Mouse (Mus musculus) hindbrain, embryonic 13.5 days (tissue): ENCODE measurements around the gene Insyn1. TPM values are rescaled to one million over a fixed set of nuclear protein-coding genes. Genes with fewer than 3 reads are reported as not detected.

ENCODE experiments used
- ATAC-seq: fragments of 200-750 bp; cut with Nextera tagmentation; 2 replicates; pipeline ENCODE4 v1.8.0; 2017; ENCODE audit warnings: moderate TSS enrichment; ENCODE audit not compliant: low FRiP score
- H3K27ac ChIP-seq: fragments of 300-500 bp; sonication (generic); 2 replicates; pipeline ENCODE4 v1.5.1; 2015; ENCODE audit warnings: inconsistent platforms, mild to moderate bottlenecking, moderate library complexity
- H3K27me3 ChIP-seq: fragments of 300-500 bp; sonication (generic); 2 replicates; pipeline ENCODE4 v1.6.1; 2015; ENCODE audit warnings: mild to moderate bottlenecking, inconsistent platforms
- H3K36me3 ChIP-seq: fragments of 300-500 bp; sonication (generic); 2 replicates; pipeline ENCODE4 v1.6.1; 2015; ENCODE audit warnings: mild to moderate bottlenecking, inconsistent platforms
- H3K4me1 ChIP-seq: fragments of 300-500 bp; sonication (generic); replicated peaks from 2 replicates; pipeline ENCODE4 v1.6.1; 2015; ENCODE audit warnings: inconsistent platforms
- H3K4me2 ChIP-seq: fragments of 300-500 bp; sonication (generic); 2 replicates; pipeline ENCODE4 v1.6.1; 2015; ENCODE audit warnings: inconsistent platforms, mild to moderate bottlenecking, moderate library complexity
- H3K4me3 ChIP-seq: fragments of 300-500 bp; sonication (generic); 2 replicates; pipeline ENCODE4 v1.5.1; 2015; ENCODE audit warnings: mild to moderate bottlenecking, inconsistent platforms
- H3K9ac ChIP-seq: fragments of 300-500 bp; sonication (generic); 2 replicates; pipeline ENCODE4 v1.6.1; 2015; ENCODE audit warnings: mild to moderate bottlenecking, inconsistent platforms
- H3K9me3 ChIP-seq: fragments of 300-500 bp; sonication (generic); 2 replicates; pipeline ENCODE4 v1.6.1; 2016; ENCODE audit warnings: inconsistent platforms
- WGBS: fragments of 180-500 bp; shearing (Covaris S2); methylation state at CpG from one replicate; pipeline ENCODE4 v1.1.7; 2015; 5-methylcytosine and 5-hydroxymethylcytosine counted together
- polyA plus RNA-seq: library from polyadenylated mRNA; unstranded; fragments of >200 nt; fragmentation: Nextera tagmentation; extraction: Ambion mirVana; gene quantifications from 2 replicates; pipeline ENCODE4 v1.2.1, GENCODE M21; 2015

Insyn1 gene
- polyA plus RNA-seq, 1 experiment from 2014 or later, result 6.8 TPM

- peaks cover 38% of the 10 kb centered on the region for H3K4me1 ChIP-seq
- H3K9me3 ChIP-seq, result no peaks in the 10 kb centered on the region
- no peak overlapping the region for H3K4me3 ChIP-seq
- no peaks in the 10 kb centered on the region for H3K27me3 ChIP-seq
- H3K27ac ChIP-seq, result 0 out of 2 replicates have a peak overlapping the region, but pooled peaks have one; percentile 66
- no peak for ATAC-seq
- H3K36me3 ChIP-seq, result no peaks in the 10 kb centered on the region
- H3K4me2 ChIP-seq, result no peak overlapping the region
- no peak overlapping the region for H3K9ac ChIP-seq
- 36% methylated on average over 3 of the region's 3 CpGs for WGBS
Measured at GRCm38 (mm10) chr9:58454886-58455285, 33.5 kb upstream of the Insyn1 start.

- peak; percentile 49; the same call in 1 of the 2 replicates for ATAC-seq
- Histone ChIP-seq H3K9ac (no peak overlapping the region), H3K4me2 (peak overlapping the region; percentile 6; the same call in 1 of the 2 replicates), H3K4me3 (no peak overlapping the region), H3K9me3 (no peaks in the 10 kb centered on the region), H3K27ac (peak overlapping the region; percentile 67), H3K27me3 (no peaks in the 10 kb centered on the region), H3K4me1 (peaks cover 37% of the 10 kb centered on the region), H3K36me3 (no peaks in the 10 kb centered on the region)
- WGBS, result 3% methylated on average over 13 of the region's 13 CpGs
Measured at GRCm38 (mm10) chr9:58455798-58456197, 32.6 kb upstream of the Insyn1 start.

DNA sequence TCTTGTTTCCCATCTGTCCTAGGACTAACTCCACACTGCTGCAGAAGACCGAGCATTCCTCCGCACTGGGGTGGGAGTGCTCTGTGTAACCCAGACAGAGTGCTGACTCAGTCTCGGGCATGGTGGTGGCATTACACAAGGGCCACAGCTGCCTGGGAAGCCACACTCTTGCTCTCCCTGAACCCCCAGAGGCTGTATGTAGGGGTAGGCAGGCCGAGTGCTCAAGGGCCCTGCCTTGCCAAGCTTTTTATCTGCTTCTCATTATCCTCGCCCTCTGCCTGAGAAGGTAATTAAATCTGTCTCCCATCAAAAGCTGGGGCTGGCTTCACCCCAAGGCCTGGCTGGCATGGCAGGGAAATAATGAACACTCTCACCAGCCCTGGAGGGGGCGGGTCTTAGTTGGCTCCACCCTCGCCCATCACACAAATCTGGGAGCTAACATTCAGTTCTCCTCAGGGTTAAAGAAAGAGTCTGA, 30.9 kb upstream of the Insyn1 start:
- Histone ChIP-seq H3K4me1 (peaks cover 37% of the 10 kb centered on the region), H3K9ac (no peak overlapping the region), H3K27me3 (no peaks in the 10 kb centered on the region), H3K9me3 (no peaks in the 10 kb centered on the region), H3K36me3 (no peaks in the 10 kb centered on the region), H3K4me3 (no peak overlapping the region), H3K27ac (peak overlapping the region; percentile 69), H3K4me2 (no peak overlapping the region)
- peak; percentile 80 for ATAC-seq
- 46% methylated on average over 7 of the region's 7 CpGs for WGBS

GRCm38 (mm10) chr9:58458341-58458740, 30.1 kb upstream of the Insyn1 start:
- Histone ChIP-seq H3K36me3 (no peaks in the 10 kb centered on the region), H3K4me1 (peaks cover 37% of the 10 kb centered on the region), H3K27ac (peak overlapping the region; percentile 69; the same call in 1 of the 2 replicates), H3K9me3 (no peaks in the 10 kb centered on the region), H3K4me3 (no peak overlapping the region), H3K9ac (no peak overlapping the region), H3K4me2 (no peak overlapping the region), H3K27me3 (no peaks in the 10 kb centered on the region)
- ATAC-seq, result no peak
- 75% methylated on average over 3 of the region's 3 CpGs for WGBS

GRCm38 (mm10) chr9:58458856-58459553, 29.4 kb upstream of the Insyn1 start:
- Histone ChIP-seq H3K9ac (no peak overlapping the region), H3K27ac (no peak overlapping the region), H3K36me3 (no peaks in the 10 kb centered on the region), H3K27me3 (no peaks in the 10 kb centered on the region), H3K4me2 (no peak overlapping the region), H3K4me1 (peaks cover 37% of the 10 kb centered on the region), H3K9me3 (no peaks in the 10 kb centered on the region), H3K4me3 (no peak overlapping the region)
- 85% methylated on average over 6 of the region's 6 CpGs for WGBS
- no peak for ATAC-seq

- Histone ChIP-seq H3K36me3 (no peaks in the 10 kb centered on the region), H3K4me2 (no peak overlapping the region), H3K27ac (no peak overlapping the region), H3K9me3 (no peaks in the 10 kb centered on the region), H3K27me3 (0 out of 2 replicates have a peak, but pooled peaks cover 2% of the 10 kb centered on the region), H3K4me1 (peaks cover 15% of the 10 kb centered on the region), H3K9ac (no peak overlapping the region), H3K4me3 (no peak overlapping the region)
- ATAC-seq, result no peak
- 58% methylated on average over 5 of the region's 5 CpGs for WGBS
Measured at GRCm38 (mm10) chr9:58467345-58468025, 20.9 kb upstream of the Insyn1 start.

DNA sequence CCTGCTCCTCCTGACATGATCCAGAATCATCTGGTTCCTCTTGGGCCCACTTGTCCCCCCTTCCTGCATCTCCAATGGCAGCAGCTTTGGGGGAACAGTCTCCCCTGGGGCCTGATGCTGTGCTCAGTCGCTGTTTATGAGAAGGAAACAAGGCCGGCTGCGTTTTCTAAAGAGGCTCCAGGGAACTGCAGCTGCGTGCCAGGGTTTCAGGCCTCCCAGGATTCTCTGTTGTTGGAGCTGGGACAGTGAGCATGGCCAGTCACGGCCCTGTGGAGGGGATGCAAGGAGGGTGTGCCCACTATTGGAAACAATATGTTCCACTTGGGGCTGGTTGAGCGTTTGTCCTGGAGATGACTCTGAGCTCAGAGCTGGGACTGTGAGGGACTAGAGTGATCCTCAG, 17.9 kb upstream of the Insyn1 start:
- no peak overlapping the region for H3K4me3 ChIP-seq
- no peak overlapping the region for H3K4me2 ChIP-seq
- no peak overlapping the region for H3K9ac ChIP-seq
- no peaks in the 10 kb centered on the region for H3K9me3 ChIP-seq
- H3K27me3 ChIP-seq, result peaks cover 2% of the 10 kb centered on the region; the same call in 1 of the 2 replicates
- no peak for ATAC-seq
- WGBS, result 40% methylated on average over 6 of the region's 6 CpGs
- H3K27ac ChIP-seq, result no peak overlapping the region; the same call in 1 of the 2 replicates
- H3K36me3 ChIP-seq, result no peaks in the 10 kb centered on the region
- H3K4me1 ChIP-seq, result peaks cover 23% of the 10 kb centered on the region

- H3K4me2 ChIP-seq, result no peak overlapping the region
- no peak overlapping the region for H3K4me3 ChIP-seq
- no peak overlapping the region for H3K9ac ChIP-seq
- peaks cover 16% of the 10 kb centered on the region for H3K4me1 ChIP-seq
- WGBS, result 80% methylated on average over 8 of the region's 8 CpGs
- peaks cover 2% of the 10 kb centered on the region; the same call in 1 of the 2 replicates for H3K27me3 ChIP-seq
- H3K27ac ChIP-seq, result no peak overlapping the region
- no peak for ATAC-seq
- no peaks in the 10 kb centered on the region for H3K9me3 ChIP-seq
- no peaks in the 10 kb centered on the region for H3K36me3 ChIP-seq
Measured at GRCm38 (mm10) chr9:58473211-58473815, 15.1 kb upstream of the Insyn1 start.

- no peaks in the 10 kb centered on the region for H3K9me3 ChIP-seq
- H3K36me3 ChIP-seq, result peaks cover 1% of the 10 kb centered on the region
- ATAC-seq, result no peak
- no peak overlapping the region for H3K9ac ChIP-seq
- H3K27ac ChIP-seq, result no peak overlapping the region
- WGBS, result 18% methylated on average over 3 of the region's 3 CpGs
- 0 out of 2 replicates have a peak overlapping the region, but pooled peaks have one; percentile 91 for H3K4me2 ChIP-seq
- H3K4me1 ChIP-seq, result peaks cover 41% of the 10 kb centered on the region
- H3K4me3 ChIP-seq, result no peak overlapping the region
- H3K27me3 ChIP-seq, result peaks cover 48% of the 10 kb centered on the region
Measured at GRCm38 (mm10) chr9:58487076-58487475, 1.3 kb upstream of the Insyn1 start.

DNA sequence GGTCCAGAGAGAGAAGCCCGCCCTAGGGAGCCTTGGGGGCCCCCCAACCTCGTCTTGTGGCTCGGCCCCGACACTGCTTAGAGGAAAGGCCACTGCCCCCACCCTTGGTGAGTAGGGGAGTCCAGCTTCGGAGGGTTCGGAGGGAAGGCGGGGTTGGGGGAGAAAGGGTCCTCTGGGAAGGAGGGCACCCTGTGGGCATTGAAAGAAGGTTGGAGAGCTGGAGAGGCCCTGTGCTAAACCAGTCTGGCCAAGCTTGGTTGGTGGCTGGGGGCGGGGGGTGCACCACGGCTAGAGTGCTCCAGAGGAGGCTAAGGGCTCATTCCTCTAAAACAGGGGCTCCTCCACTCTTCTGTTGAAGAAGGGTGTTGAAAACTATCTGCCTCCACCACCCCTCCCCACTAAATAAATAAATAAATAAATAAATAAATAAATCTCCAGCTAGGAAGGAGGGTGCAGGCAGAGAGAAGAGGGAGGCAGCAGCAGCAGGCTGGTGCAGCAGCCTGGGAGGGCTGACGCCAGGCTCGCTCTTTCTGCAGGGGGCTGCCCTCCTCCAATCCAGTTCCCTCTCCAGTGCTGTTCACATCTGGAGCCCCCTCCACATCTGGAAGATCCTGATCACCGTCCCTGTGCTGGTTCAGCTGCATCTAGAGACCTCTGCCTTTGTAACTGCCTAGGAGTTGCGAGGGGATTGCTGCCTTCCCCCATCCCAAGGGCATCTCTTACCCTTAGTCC, 896 bp downstream of the Insyn1 start:
- Histone ChIP-seq H3K9me3 (no peaks in the 10 kb centered on the region), H3K4me3 (peak overlapping the region; percentile 75), H3K36me3 (peaks cover 8% of the 10 kb centered on the region), H3K4me1 (peaks cover 56% of the 10 kb centered on the region), H3K9ac (peak overlapping the region; percentile 87), H3K27ac (peak overlapping the region; percentile 96), H3K4me2 (peak overlapping the region; percentile 91), H3K27me3 (peaks cover 44% of the 10 kb centered on the region)
- ATAC-seq, result peak; percentile 44
- WGBS, result 0% methylated on average over 13 of the region's 13 CpGs

- Histone ChIP-seq H3K36me3 (peaks cover 8% of the 10 kb centered on the region), H3K4me3 (peak overlapping the region; percentile 75), H3K9ac (peak overlapping the region; percentile 87), H3K4me1 (peaks cover 58% of the 10 kb centered on the region), H3K9me3 (no peaks in the 10 kb centered on the region), H3K27ac (0 out of 2 replicates have a peak overlapping the region, but pooled peaks have one; percentile 44), H3K27me3 (peaks cover 44% of the 10 kb centered on the region), H3K4me2 (peak overlapping the region; percentile 91)
- ATAC-seq, result peak; percentile 14; the same call in 1 of the 2 replicates
- 10% methylated on average over 7 of the region's 7 CpGs for WGBS
Measured at GRCm38 (mm10) chr9:58489865-58490165, 1.4 kb downstream of the Insyn1 start.

DNA sequence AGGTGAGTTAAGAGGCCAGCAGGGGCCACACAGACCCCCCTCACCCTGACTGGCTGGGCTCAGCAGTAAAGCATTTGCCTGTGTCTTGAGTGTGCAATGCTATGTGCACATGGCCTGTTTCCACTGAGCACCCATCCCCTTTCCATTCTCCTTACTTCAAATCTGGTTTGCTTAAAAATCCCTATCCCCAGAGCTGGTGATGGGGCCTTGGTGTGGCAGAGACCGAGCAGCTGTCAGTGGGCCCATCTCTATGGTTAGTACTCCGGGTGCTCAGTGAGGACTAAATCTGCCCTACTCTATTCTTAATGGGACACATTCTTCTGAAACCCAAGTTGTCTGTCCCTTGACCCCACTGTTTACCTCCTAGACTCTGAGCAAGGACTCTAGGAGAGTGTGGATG, 2.0 kb downstream of the Insyn1 start:
- H3K4me2 ChIP-seq, result peak overlapping the region; percentile 91
- H3K4me1 ChIP-seq, result peaks cover 63% of the 10 kb centered on the region
- 70% methylated on average over 2 of the region's 2 CpGs for WGBS

More for the DNA sequence above, 2.0 kb downstream of the Insyn1 start:
- Histone ChIP-seq H3K27ac (no peak overlapping the region), H3K4me3 (peak overlapping the region; percentile 75), H3K9me3 (no peaks in the 10 kb centered on the region), H3K27me3 (peaks cover 38% of the 10 kb centered on the region), H3K9ac (peak overlapping the region; percentile 87), H3K36me3 (peaks cover 8% of the 10 kb centered on the region)
- ATAC-seq, result no peak
